Mouse (Mus musculus) small intestine, adult 2 months (tissue): ENCODE measurements around the gene Gmpr2.

Experiments
- CTCF ChIP-seq: fragments of 200-500 bp; IDR thresholded peaks from 2 replicates; pipeline ENCODE4 v1.5.1; 2012; ENCODE audit warnings: low read depth, mild to moderate bottlenecking, control low read depth, inconsistent platforms, low read length, moderate library complexity, mixed read lengths; ENCODE audit not compliant: insufficient replicate concordance, insufficient read length; ENCODE audit errors: extremely low read depth
- POLR2A ChIP-seq: fragments of 200-500 bp; IDR thresholded peaks from 2 replicates; pipeline ENCODE4 v1.6.1; 2012; ENCODE audit warnings: low read depth, mild to moderate bottlenecking, control low read depth, inconsistent platforms, low read length, moderate library complexity

GRCm38 (mm10) chr14:55726261-55726660 is 54.5 kb downstream of the Gmpr2 start:
- no peak for TF ChIP-seq CTCF
- TF ChIP-seq POLR2A: no peak
